Mouse (Mus musculus) adrenal gland, adult 18-20 months (tissue): Measurements from ENCODE around the gene Ccl20. TPM values are rescaled to one million over a fixed set of nuclear protein-coding genes. Genes with fewer than 3 reads are reported as not detected.

Source experiments
- DNase-seq, 2 experiments: peaks; one replicate each; pipeline ENCODE4 v3.0.0; 2021 to 2022; ENCODE audit warnings: low spot score in 2 of 2
- long read RNA-seq, 2 experiments: library from polyadenylated mRNA; stranded (forward); transcript quantifications; one replicate each; pipeline ENCODE4 v2.0.0; 2021
- total RNA-seq, 2 experiments: library from RNA; stranded (reverse); gene quantifications; 1 replicate in 1 of 2; 2 replicates in 1 of 2; pipeline ENCODE4 v1.2.3; 2021

Ccl20 gene
- total RNA-seq: not detected
- long read RNA-seq, experiment 1: 0 reads
- long read RNA-seq, experiment 2: 0 reads

- no peak for DNase-seq
Measured at GRCm38 (mm10) chr1:83116447-83117137, at the start of gene Ccl20. Ccl20 (plus strand) TSS chr1:83116766.

- DNase-seq: no peak
Measured at GRCm38 (mm10) chr1:83067205-83067604, 49.4 kb upstream of the Ccl20 start.

- DNase-seq: no peak
Measured at GRCm38 (mm10) chr1:83075526-83076189, 40.9 kb upstream of the Ccl20 start.

- DNase-seq: no peak
Measured at GRCm38 (mm10) chr1:83076190-83076917, 40.2 kb upstream of the Ccl20 start.

- DNase-seq: no peak
Measured at GRCm38 (mm10) chr1:83077016-83077415, 39.5 kb upstream of the Ccl20 start.

- no peak for DNase-seq
Measured at GRCm38 (mm10) chr1:83084790-83085189, 31.8 kb upstream of the Ccl20 start.

- DNase-seq: no peak
Measured at GRCm38 (mm10) chr1:83091268-83091667, 25.3 kb upstream of the Ccl20 start.

- DNase-seq: no peak
Measured at GRCm38 (mm10) chr1:83096935-83097334, 19.6 kb upstream of the Ccl20 start.

- DNase-seq: no peak
Measured at GRCm38 (mm10) chr1:83099160-83099559, 17.4 kb upstream of the Ccl20 start.

GRCm38 (mm10) chr1:83099580-83100137, 16.9 kb upstream of the Ccl20 start:
- DNase-seq: no peak

GRCm38 (mm10) chr1:83101891-83102290, 14.7 kb upstream of the Ccl20 start:
- DNase-seq: no peak

GRCm38 (mm10) chr1:83105464-83105863, 11.1 kb upstream of the Ccl20 start:
- DNase-seq: no peak

GRCm38 (mm10) chr1:83107410-83107978, 9.1 kb upstream of the Ccl20 start:
- DNase-seq: no peak

GRCm38 (mm10) chr1:83110992-83111391, 5.6 kb upstream of the Ccl20 start:
- no peak for DNase-seq

- DNase-seq: no peak
Measured at GRCm38 (mm10) chr1:83111726-83112125, 4.8 kb upstream of the Ccl20 start.

GRCm38 (mm10) chr1:83117217-83117616, 651 bp downstream of the Ccl20 start:
- no peak for DNase-seq

- no peak for DNase-seq
Measured at GRCm38 (mm10) chr1:83117661-83118060, 1.1 kb downstream of the Ccl20 start.

GRCm38 (mm10) chr1:83119903-83120302, 3.3 kb downstream of the Ccl20 start:
- DNase-seq: no peak

- no peak for DNase-seq
Measured at GRCm38 (mm10) chr1:83120312-83120711, 3.7 kb downstream of the Ccl20 start.

GRCm38 (mm10) chr1:83123201-83123600, 6.6 kb downstream of the Ccl20 start:
- DNase-seq: no peak

GRCm38 (mm10) chr1:83135829-83136228, 19.3 kb downstream of the Ccl20 start:
- DNase-seq: no peak
